Mouse (Mus musculus) midbrain, postnatal 0 days (tissue): ENCODE results near the gene Copg2. TPM values are rescaled to one million over a fixed set of nuclear protein-coding genes. Genes with fewer than 3 reads are reported as not detected.
A peak's percentile ranks its signal among the peaks of the same experiment; 100 is the strongest.

Experiments used
- ATAC-seq: fragments of 200-750 bp; cut with Nextera tagmentation; 2 replicates; pipeline ENCODE4 v1.8.0; 2017; ENCODE audit warnings: moderate number of reproducible peaks, mild to moderate bottlenecking, moderate TSS enrichment, moderate library complexity; ENCODE audit not compliant: low FRiP score
- DNase-seq: peaks from one replicate; pipeline ENCODE4 v3.0.0-alpha.2; 2015; ENCODE audit warnings: low spot score
- H3K27ac ChIP-seq: fragments of 300-500 bp; sonication (generic); 2 replicates; pipeline ENCODE4 v1.5.1; 2014; ENCODE audit warnings: low read depth, mild to moderate bottlenecking, low read length, mixed read lengths
- H3K27me3 ChIP-seq: fragments of 300-500 bp; sonication (generic); 2 replicates; pipeline ENCODE4 v1.6.1; 2014; ENCODE audit warnings: low read length, control low read depth, mixed read lengths; ENCODE audit not compliant: insufficient read depth
- H3K36me3 ChIP-seq: fragments of 300-500 bp; sonication (generic); 2 replicates; pipeline ENCODE4 v1.6.1; 2014; ENCODE audit warnings: low read length, control low read depth, mixed read lengths; ENCODE audit not compliant: insufficient read depth
- H3K4me1 ChIP-seq: fragments of 300-500 bp; sonication (generic); 2 replicates; pipeline ENCODE4 v1.6.1; 2014; ENCODE audit warnings: mild to moderate bottlenecking, control low read depth, antibody characterized with exemption, low read length, mixed read lengths; ENCODE audit not compliant: insufficient read depth
- H3K4me2 ChIP-seq: fragments of 300-500 bp; sonication (generic); 2 replicates; pipeline ENCODE4 v1.6.1; 2014; ENCODE audit warnings: low read depth, mild to moderate bottlenecking, low read length, mixed read lengths; ENCODE audit not compliant: poor library complexity, severe bottlenecking
- H3K4me3 ChIP-seq: fragments of 300-500 bp; sonication (generic); 2 replicates; pipeline ENCODE4 v1.5.1; 2014; ENCODE audit warnings: low read depth, mild to moderate bottlenecking, low read length, moderate library complexity
- H3K9ac ChIP-seq: fragments of 300-500 bp; sonication (generic); replicated peaks from 2 replicates; pipeline ENCODE4 v1.6.1; 2014; ENCODE audit warnings: mild to moderate bottlenecking, low read length, moderate library complexity, mixed read lengths; ENCODE audit not compliant: poor library complexity, severe bottlenecking
- H3K9me3 ChIP-seq: fragments of 300-500 bp; sonication (generic); 2 replicates; pipeline ENCODE4 v1.6.1; 2016; ENCODE audit warnings: low read length, control low read depth
- CTCF ChIP-seq: IDR thresholded peaks from 2 replicates; pipeline ENCODE4 v1.5.1; 2016; ENCODE audit warnings: antibody characterized with exemption, mild to moderate bottlenecking
- WGBS: fragments of 180-500 bp; shearing (Covaris S2); extraction: QIAGEN DNeasy Blood & Tissue Kit; methylation state at CpG from one replicate; pipeline ENCODE4 v1.1.7; 2014; 5-methylcytosine and 5-hydroxymethylcytosine counted together
- polyA plus RNA-seq: library from polyadenylated mRNA; unstranded; fragments of >200 nt; fragmentation: Nextera tagmentation; extraction: Ambion mirVana; gene quantifications from 2 replicates; pipeline ENCODE4 v1.2.1, GENCODE M21; 2015
- total RNA-seq: library from RNA; depleted of rRNA; stranded (reverse); fragments of >200 nt; gene quantifications from 2 replicates; pipeline ENCODE4 v1.2.3, GENCODE M21; 2014

Copg2 gene
- total and polyA plus RNA-seq, 2 experiments from 2014 or later: 30.0 to 39.3 TPM

- TF ChIP-seq CTCF: no peak
- H3K9me3 ChIP-seq: no peaks in the 10 kb centered on the region
- 0 out of 2 replicates have a peak overlapping the region, but pooled peaks have one; percentile 9 for H3K4me2 ChIP-seq
- H3K27me3 ChIP-seq: no peaks in the 10 kb centered on the region
- H3K36me3 ChIP-seq: no peaks in the 10 kb centered on the region
- no peak for DNase-seq
- ATAC-seq: no peak
- H3K9ac ChIP-seq: no peak overlapping the region
- WGBS: 41% methylated on average over 3 of the region's 3 CpGs
- H3K4me3 ChIP-seq: no peak overlapping the region
- H3K4me1 ChIP-seq: peaks cover 4% of the 10 kb centered on the region; the same call in 1 of the 2 replicates
- H3K27ac ChIP-seq: no peak overlapping the region
Observed at GRCm38 (mm10) chr6:30907970-30908369, 11.4 kb upstream of the Copg2 start.

GRCm38 (mm10) chr6:30904911-30905310, 8.3 kb upstream of the Copg2 start:
- ATAC-seq (no peak), DNase-seq (no peak)
- Histone ChIP-seq H3K36me3 (no peaks in the 10 kb centered on the region), H3K4me2 (no peak overlapping the region), H3K9me3 (no peaks in the 10 kb centered on the region), H3K27me3 (no peaks in the 10 kb centered on the region), H3K4me3 (no peak overlapping the region), H3K4me1 (peaks cover 4% of the 10 kb centered on the region; the same call in 1 of the 2 replicates), H3K9ac (no peak overlapping the region), H3K27ac (no peak overlapping the region)
- WGBS: 79% methylated on average over 5 of the region's 5 CpGs
- TF ChIP-seq CTCF: no peak

GRCm38 (mm10) chr6:30904033-30904432, 7.4 kb upstream of the Copg2 start:
- DNase-seq (no peak), ATAC-seq (no peak)
- Histone ChIP-seq H3K36me3 (no peaks in the 10 kb centered on the region), H3K9me3 (no peaks in the 10 kb centered on the region), H3K27ac (no peak overlapping the region), H3K4me2 (no peak overlapping the region), H3K4me3 (no peak overlapping the region), H3K9ac (no peak overlapping the region), H3K4me1 (peaks cover 4% of the 10 kb centered on the region; the same call in 1 of the 2 replicates), H3K27me3 (no peaks in the 10 kb centered on the region)
- 62% methylated on average over 3 of the region's 3 CpGs for WGBS
- no peak for TF ChIP-seq CTCF

- TF ChIP-seq CTCF: no peak
- Histone ChIP-seq H3K9me3 (no peaks in the 10 kb centered on the region), H3K4me3 (no peak overlapping the region), H3K4me1 (no peaks in the 10 kb centered on the region), H3K4me2 (no peak overlapping the region), H3K36me3 (no peaks in the 10 kb centered on the region), H3K27ac (no peak overlapping the region), H3K27me3 (no peaks in the 10 kb centered on the region), H3K9ac (no peak overlapping the region)
- ATAC-seq: no peak
- no peak for DNase-seq
- 80% methylated on average over 6 of the region's 6 CpGs for WGBS
Observed at GRCm38 (mm10) chr6:30897520-30897919, 926 bp upstream of the Copg2 start.

GRCm38 (mm10) chr6:30896986-30897327, 363 bp upstream of the Copg2 start:
- Histone ChIP-seq H3K27ac (peak overlapping the region; percentile 90), H3K4me2 (peak overlapping the region; percentile 55), H3K9ac (peak overlapping the region; percentile 91; the same call in 1 of the 2 replicates), H3K4me3 (peak overlapping the region; percentile 73), H3K27me3 (no peaks in the 10 kb centered on the region), H3K9me3 (no peaks in the 10 kb centered on the region), H3K4me1 (no peaks in the 10 kb centered on the region), H3K36me3 (no peaks in the 10 kb centered on the region)
- DNase-seq (peak; percentile 19), ATAC-seq (no peak; the same call in 1 of the 2 replicates)
- WGBS: 17% methylated on average over 8 of the region's 8 CpGs
- TF ChIP-seq CTCF: no peak

GRCm38 (mm10) chr6:30895819-30896194, 787 bp downstream of the Copg2 start:
- peak overlapping the region; percentile 91 for H3K9ac ChIP-seq
- ATAC-seq: no peak
- peak overlapping the region; percentile 55 for H3K4me2 ChIP-seq
- DNase-seq: peak; percentile 24
- peak overlapping the region; percentile 73 for H3K4me3 ChIP-seq
- no peaks in the 10 kb centered on the region for H3K36me3 ChIP-seq
- no peak for TF ChIP-seq CTCF
- H3K27me3 ChIP-seq: no peaks in the 10 kb centered on the region
- WGBS: 9% methylated on average over 3 of the region's 3 CpGs
- peak overlapping the region; percentile 90 for H3K27ac ChIP-seq
- H3K9me3 ChIP-seq: no peaks in the 10 kb centered on the region
- no peaks in the 10 kb centered on the region for H3K4me1 ChIP-seq
